Mouse (Mus musculus) heart, adult 8-10 months (tissue): Measurements from ENCODE around the gene Camta1. TPM values are rescaled to one million over a fixed set of nuclear protein-coding genes. Genes with fewer than 3 reads are reported as not detected.

Experiments used
- DNase-seq: peaks from one replicate; pipeline ENCODE4 v3.0.0; 2022; ENCODE audit warnings: low spot score
- total RNA-seq, 4 experiments: library from RNA; stranded (reverse); gene quantifications; 2 replicates each; pipeline ENCODE4 v1.2.4; 2022

The Camta1 gene
- total RNA-seq, 4 experiments from 2014 or later: 185 to 232 (median 202) TPM

DNA sequence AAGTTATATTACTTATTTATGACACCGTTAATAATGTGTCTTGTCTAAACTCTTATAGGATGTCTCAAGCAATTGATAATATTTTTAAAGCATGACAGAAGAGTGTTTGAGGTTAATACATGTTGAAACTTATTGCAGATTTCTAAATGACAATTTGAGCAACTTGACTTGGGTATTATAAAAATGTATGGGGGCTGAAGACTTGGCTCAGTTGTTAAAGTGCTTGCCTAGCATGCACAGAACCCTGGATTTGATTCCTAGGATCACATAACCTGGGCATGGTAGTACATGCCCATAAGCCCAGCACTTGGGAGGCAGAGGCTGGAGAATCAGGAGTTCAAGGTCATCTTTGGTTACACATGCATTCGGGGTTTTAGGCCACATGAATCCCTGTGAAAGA lies 992.8 kb downstream of the Camta1 start:
- no peak for DNase-seq

DNA sequence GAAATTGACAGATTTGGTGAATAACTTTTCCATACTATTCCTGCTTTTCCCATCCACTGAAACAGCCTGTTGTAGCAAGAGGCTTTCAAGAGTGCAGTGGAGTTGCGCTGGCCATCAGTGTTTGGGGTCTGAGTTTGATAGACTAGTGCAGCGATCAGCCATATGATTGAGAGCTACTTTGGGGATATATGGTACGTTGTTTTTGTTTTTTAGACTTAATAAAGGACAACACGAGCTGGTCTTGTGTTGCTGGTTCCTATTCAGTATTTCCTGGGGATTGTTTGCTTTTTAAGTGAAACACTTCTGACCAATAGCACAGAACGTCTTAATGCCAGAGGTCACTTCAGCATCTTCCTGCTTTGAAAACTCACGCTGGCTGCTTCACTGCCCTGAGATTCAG lies 993.5 kb downstream of the Camta1 start:
- DNase-seq: no peak

Other genes with a start within 250 kb of the Camta1 start
- gene Dnajc11, start 71.8 kb upstream of the Camta1 start, total RNA-seq: 100 to 1,000 TPM in 1 of 4 experiments, 10 to 100 TPM in 3; 71.2 to 111 (median 87.7) TPM
- 10 to 100 TPM; 12.4 to 15.8 (median 13.6) TPM for gene Thap3, start 127.1 kb upstream of the Camta1 start, total RNA-seq
- 1 to 10 TPM; 4.6 to 5.7 (median 5.1) TPM for gene Phf13, start 134.4 kb upstream of the Camta1 start, total RNA-seq
- gene Klhl21, start 146.9 kb upstream of the Camta1 start, total RNA-seq: 100 to 1,000 TPM in 1 of 4 experiments, 10 to 100 TPM in 3; 87.7 to 109 (median 93.7) TPM
- 1 to 10 TPM; 3.8 to 5.7 (median 5.0) TPM for gene Zbtb48, start 165.8 kb upstream of the Camta1 start, total RNA-seq
- not detected for gene Tas1r1, start 176.7 kb upstream of the Camta1 start, total RNA-seq
- 10 to 100 TPM in 1 of 4 experiments, 1 to 10 TPM in 3; 8.3 to 10.0 (median 9.4) TPM for gene Nol9, start 177.4 kb upstream of the Camta1 start, total RNA-seq
- 10 to 100 TPM; 11.9 to 15.0 (median 14.3) TPM for gene Plekhg5, start 210.6 kb upstream of the Camta1 start, total RNA-seq